Mouse (Mus musculus): ENCODE results near the gene Fcgr3.
"Not testable (repeated sequence)": the region's sequence is repeated elsewhere in the genome, so short reads cannot be mapped to it uniquely, and the experiment has no call there.

Fcgr3 gene

GRCm38 (mm10) chr1:171085718-171086117 lies 21.0 kb upstream of the Fcgr3 start:
- no peak for DNase-seq (ENCODE audit: low read depth, low spot score)

GRCm38 (mm10) chr1:171081512-171082231 lies 16.9 kb upstream of the Fcgr3 start:
- not testable (repeated sequence) for DNase-seq (ENCODE audit: low read depth, low spot score)

DNA sequence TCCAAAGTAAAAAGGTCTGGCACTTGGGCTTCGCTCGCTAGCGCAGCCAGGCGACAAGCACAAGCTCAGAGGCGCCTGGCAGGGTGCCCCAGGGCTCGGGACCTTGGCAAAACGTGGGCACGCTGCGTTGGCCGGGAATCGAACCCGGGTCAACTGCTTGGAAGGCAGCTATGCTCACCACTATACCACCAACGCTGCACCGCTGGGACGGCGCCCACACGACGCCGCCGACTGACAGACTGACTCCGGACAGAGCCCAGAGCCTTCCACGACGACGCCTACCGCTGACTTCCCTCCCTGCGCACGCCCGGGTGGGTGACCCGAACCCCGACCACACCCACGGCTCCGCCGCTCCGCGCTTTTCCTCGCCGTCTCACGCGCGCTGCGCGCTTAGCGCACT lies 15.1 kb upstream of the Fcgr3 start:
- not testable (repeated sequence) for DNase-seq (ENCODE audit: low read depth, low spot score)

- DNase-seq (ENCODE audit: low read depth, low spot score) = not testable (repeated sequence)
Measured at GRCm38 (mm10) chr1:171079345-171079744, 14.6 kb upstream of the Fcgr3 start.

- DNase-seq (ENCODE audit: low read depth, low spot score) = not testable (repeated sequence)
Measured at GRCm38 (mm10) chr1:171078419-171078818, 13.7 kb upstream of the Fcgr3 start.

GRCm38 (mm10) chr1:171077955-171078354 lies 13.2 kb upstream of the Fcgr3 start:
- DNase-seq (ENCODE audit: low read depth, low spot score) = not testable (repeated sequence)

- not testable (repeated sequence) for DNase-seq (ENCODE audit: low read depth, low spot score)
Measured at GRCm38 (mm10) chr1:171077192-171077591, 12.5 kb upstream of the Fcgr3 start.

GRCm38 (mm10) chr1:171076176-171076575 lies 11.4 kb upstream of the Fcgr3 start:
- DNase-seq (ENCODE audit: low read depth, low spot score) = not testable (repeated sequence)

- DNase-seq (ENCODE audit: low read depth, low spot score) = peak; percentile 80
Measured at GRCm38 (mm10) chr1:171074283-171074682, 9.5 kb upstream of the Fcgr3 start.

DNA sequence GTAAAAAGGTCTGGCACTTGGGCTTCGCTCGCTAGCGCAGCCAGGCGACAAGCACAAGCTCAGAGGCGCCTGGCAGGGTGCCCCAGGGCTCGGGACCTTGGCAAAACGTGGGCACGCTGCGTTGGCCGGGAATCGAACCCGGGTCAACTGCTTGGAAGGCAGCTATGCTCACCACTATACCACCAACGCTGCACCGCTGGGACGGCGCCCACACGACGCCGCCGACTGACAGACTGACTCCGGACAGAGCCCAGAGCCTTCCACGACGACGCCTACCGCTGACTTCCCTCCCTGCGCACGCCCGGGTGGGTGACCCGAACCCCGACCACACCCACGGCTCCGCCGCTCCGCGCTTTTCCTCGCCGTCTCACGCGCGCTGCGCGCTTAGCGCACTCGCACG lies 7.5 kb upstream of the Fcgr3 start:
- DNase-seq (ENCODE audit: low read depth, low spot score) = not testable (repeated sequence)

GRCm38 (mm10) chr1:171071726-171072125 lies 7.0 kb upstream of the Fcgr3 start:
- not testable (repeated sequence) for DNase-seq (ENCODE audit: low read depth, low spot score)

- peak; percentile 18 for DNase-seq (ENCODE audit: low read depth, low spot score)
Measured at GRCm38 (mm10) chr1:171070879-171071278, 6.1 kb upstream of the Fcgr3 start.

DNA sequence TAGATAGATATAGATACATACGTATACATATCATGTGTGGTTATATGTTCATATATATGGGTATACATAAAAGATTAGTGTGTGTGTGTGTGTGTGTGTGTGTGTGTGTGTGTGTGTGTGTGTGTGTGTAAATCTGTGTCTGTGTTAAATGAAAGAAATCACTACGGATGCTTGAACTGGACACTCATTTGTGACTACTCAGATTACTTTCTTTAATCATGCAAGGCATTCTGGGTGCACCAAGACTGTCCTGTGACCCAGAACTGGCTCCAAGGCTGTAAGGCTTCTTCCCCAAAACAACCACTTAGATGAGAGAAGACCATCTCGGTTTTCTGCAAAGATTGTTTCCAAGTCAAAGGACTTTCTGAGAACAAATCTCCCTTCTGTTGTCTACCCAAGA lies 4.8 kb upstream of the Fcgr3 start:
- peak; percentile 37 for DNase-seq (ENCODE audit: low read depth, low spot score)

GRCm38 (mm10) chr1:171067928-171068327 lies 3.2 kb upstream of the Fcgr3 start:
- peak; percentile 24 for DNase-seq (ENCODE audit: low read depth, low spot score)

DNA sequence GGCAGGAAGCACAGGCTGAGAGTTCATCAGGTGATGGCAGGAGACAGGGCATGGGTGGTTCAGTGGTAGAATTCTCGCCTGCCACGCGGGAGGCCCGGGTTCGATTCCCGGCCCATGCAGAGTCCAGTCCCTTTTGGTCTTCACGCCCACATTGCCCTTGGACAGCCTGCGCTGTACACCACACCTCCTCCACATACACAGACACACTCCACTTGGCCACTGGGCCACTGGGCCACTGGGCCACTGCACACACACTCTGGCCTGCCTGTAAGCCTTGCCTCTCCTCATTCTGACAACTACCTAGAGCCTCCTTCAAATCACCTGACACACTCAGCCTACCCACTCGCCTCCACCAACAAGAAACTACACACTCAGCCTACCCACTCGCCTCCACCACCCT lies 1.8 kb upstream of the Fcgr3 start:
- not testable (repeated sequence) for DNase-seq (ENCODE audit: low read depth, low spot score)

GRCm38 (mm10) chr1:171065768-171066167 lies 1.0 kb upstream of the Fcgr3 start:
- DNase-seq (ENCODE audit: low read depth, low spot score) = not testable (repeated sequence)

DNA sequence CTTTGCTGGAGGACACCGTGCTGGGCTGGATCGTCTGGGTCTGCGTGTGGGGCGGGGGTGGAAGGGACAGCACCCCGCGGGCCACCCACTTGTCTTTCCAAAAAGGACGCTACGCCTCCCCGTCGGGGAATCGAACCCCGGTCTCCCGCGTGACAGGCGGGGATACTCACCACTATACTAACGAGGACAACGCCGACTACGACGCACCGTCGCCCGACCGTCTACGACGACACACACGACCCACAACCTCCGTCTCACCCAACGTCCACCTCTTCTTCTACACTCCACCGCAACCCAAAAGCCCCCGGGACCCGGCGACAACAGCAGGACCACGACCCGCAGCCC lies 480 bp upstream of the Fcgr3 start:
- not testable (repeated sequence) for DNase-seq (ENCODE audit: low read depth, low spot score)

GRCm38 (mm10) chr1:171063569-171064490 lies 905 bp downstream of the Fcgr3 start:
- DNase-seq (ENCODE audit: low read depth, low spot score) = not testable (repeated sequence)

DNA sequence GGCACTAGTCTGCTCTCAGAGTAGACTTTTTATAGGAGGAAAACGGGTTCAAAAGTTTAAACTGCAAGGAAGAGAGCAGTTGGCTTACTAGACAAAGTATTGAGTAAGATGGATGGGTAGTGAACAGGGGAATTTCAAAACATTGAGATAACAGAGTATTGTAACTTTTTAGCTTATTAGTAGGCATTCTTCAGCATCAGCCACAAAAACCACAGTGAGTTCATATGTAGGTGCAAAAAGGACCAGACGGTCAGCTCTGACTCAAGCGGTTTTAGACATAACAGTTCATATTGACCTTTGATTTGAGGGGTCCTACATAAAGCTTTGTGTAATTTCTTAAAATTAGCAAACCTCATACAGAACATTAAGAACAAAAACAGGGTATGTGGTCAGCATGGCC lies 3.2 kb downstream of the Fcgr3 start:
- no peak for DNase-seq (ENCODE audit: low read depth, low spot score)

- DNase-seq (ENCODE audit: low read depth, low spot score) = no peak
Measured at GRCm38 (mm10) chr1:171060392-171060791, 4.3 kb downstream of the Fcgr3 start.

GRCm38 (mm10) chr1:171059203-171059602 lies 5.5 kb downstream of the Fcgr3 start:
- no peak for DNase-seq (ENCODE audit: low read depth, low spot score)

DNA sequence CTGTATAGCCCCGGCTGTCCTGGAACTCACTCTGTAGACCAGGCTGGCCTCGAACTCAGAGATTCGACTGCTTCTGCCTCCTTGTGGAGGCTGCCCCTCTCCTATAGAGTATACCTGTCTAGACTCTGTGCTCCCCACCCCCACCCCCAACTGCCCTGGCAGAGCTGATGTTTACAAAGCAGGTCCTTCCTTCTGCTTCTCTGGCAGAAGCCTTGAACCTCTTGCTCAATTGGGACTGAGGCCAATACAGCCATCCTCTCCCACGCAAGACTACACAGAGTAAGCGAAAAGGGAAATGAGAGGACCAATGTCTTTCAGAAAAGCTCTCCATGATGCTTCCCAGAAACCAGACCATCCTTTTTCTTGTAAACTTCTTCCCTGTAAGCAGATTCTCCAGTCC lies 7.5 kb downstream of the Fcgr3 start:
- no peak for DNase-seq (ENCODE audit: low read depth, low spot score)

DNA sequence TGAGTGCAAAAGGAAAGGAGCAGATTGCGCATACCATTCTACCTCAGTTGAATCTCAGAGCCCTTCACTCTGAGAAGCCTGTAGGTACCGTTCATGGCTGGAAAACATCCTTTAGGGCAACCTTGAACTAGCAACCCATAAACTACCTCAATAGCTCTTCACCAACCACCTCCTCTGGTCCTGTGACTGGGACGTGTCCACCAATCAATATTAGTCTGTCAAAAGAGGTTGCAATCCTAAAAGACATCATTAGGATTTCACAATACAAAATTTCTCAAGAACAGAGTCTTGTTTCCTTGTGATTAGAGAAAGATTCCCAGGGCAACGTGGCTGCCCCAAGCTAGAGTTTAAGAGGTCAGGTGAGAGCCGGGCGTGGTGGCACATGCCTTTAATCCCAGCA lies 11.4 kb downstream of the Fcgr3 start:
- no peak for DNase-seq (ENCODE audit: low read depth, low spot score)

All from A20 (cell line).